Mouse (Mus musculus) stomach, embryonic 16.5 days (tissue): Measurements from ENCODE around the gene Zcwpw1. TPM values are rescaled to one million over a fixed set of nuclear protein-coding genes. Genes with fewer than 3 reads are reported as not detected.
"Not testable (repeated sequence)": the region's sequence is repeated elsewhere in the genome, so short reads cannot be mapped to it uniquely, and the experiment has no call there.

Experiments
- ATAC-seq: fragments of 200-750 bp; cut with Nextera tagmentation; 2 replicates; pipeline ENCODE4 v1.8.0; 2017; ENCODE audit warnings: moderate number of reproducible peaks, moderate TSS enrichment; ENCODE audit not compliant: insufficient read depth, low FRiP score
- H3K27ac ChIP-seq: fragments of 300-500 bp; sonication (generic); 2 replicates; pipeline ENCODE4 v1.5.1; 2014; ENCODE audit warnings: low read length
- H3K27me3 ChIP-seq: fragments of 300-500 bp; sonication (generic); 2 replicates; pipeline ENCODE4 v1.6.1; 2014; ENCODE audit warnings: low read length, control low read depth, mixed read lengths; ENCODE audit not compliant: control insufficient read depth, insufficient read depth
- H3K36me3 ChIP-seq: fragments of 300-500 bp; sonication (generic); 2 replicates; pipeline ENCODE4 v1.6.1; 2014; ENCODE audit warnings: low read length; ENCODE audit not compliant: control insufficient read depth, insufficient read depth
- H3K4me1 ChIP-seq: fragments of 300-500 bp; sonication (generic); 2 replicates; pipeline ENCODE4 v1.6.1; 2014; ENCODE audit warnings: low read length, control low read depth, mixed read lengths; ENCODE audit not compliant: control insufficient read depth, insufficient read depth
- H3K4me2 ChIP-seq: fragments of 300-500 bp; sonication (generic); 2 replicates; pipeline ENCODE4 v1.6.1; 2014; ENCODE audit warnings: low read depth, low read length, mixed read lengths
- H3K4me3 ChIP-seq: fragments of 300-500 bp; sonication (generic); replicated peaks from 2 replicates; pipeline ENCODE4 v1.5.1; 2014; ENCODE audit warnings: mild to moderate bottlenecking, low read length
- H3K9ac ChIP-seq: fragments of 300-500 bp; sonication (generic); 2 replicates; pipeline ENCODE4 v1.6.1; 2014; ENCODE audit warnings: low read length
- H3K9me3 ChIP-seq: fragments of 300-500 bp; sonication (generic); replicated peaks from 2 replicates; pipeline ENCODE4 v1.6.1; 2016; ENCODE audit warnings: low read length, control low read depth; ENCODE audit not compliant: control insufficient read depth
- WGBS: fragments of 180-500 bp; shearing (Covaris S2); extraction: QIAGEN DNeasy Blood & Tissue Kit; methylation state at CpG from one replicate; pipeline ENCODE4 v1.1.7; 2014; 5-methylcytosine and 5-hydroxymethylcytosine counted together
- polyA plus RNA-seq: library from polyadenylated mRNA; unstranded; fragments of >200 nt; fragmentation: Nextera tagmentation; extraction: Ambion mirVana; gene quantifications from 2 replicates; pipeline ENCODE4 v1.2.1, GENCODE M21; 2015

The Zcwpw1 gene
- polyA plus RNA-seq, 1 experiment from 2014 or later, result 18.0 TPM

GRCm38 (mm10) chr5:137868600-137868999, 81.0 kb downstream of the Zcwpw1 start:
- H3K36me3 ChIP-seq, ATAC-seq: not testable (repeated sequence)

DNA sequence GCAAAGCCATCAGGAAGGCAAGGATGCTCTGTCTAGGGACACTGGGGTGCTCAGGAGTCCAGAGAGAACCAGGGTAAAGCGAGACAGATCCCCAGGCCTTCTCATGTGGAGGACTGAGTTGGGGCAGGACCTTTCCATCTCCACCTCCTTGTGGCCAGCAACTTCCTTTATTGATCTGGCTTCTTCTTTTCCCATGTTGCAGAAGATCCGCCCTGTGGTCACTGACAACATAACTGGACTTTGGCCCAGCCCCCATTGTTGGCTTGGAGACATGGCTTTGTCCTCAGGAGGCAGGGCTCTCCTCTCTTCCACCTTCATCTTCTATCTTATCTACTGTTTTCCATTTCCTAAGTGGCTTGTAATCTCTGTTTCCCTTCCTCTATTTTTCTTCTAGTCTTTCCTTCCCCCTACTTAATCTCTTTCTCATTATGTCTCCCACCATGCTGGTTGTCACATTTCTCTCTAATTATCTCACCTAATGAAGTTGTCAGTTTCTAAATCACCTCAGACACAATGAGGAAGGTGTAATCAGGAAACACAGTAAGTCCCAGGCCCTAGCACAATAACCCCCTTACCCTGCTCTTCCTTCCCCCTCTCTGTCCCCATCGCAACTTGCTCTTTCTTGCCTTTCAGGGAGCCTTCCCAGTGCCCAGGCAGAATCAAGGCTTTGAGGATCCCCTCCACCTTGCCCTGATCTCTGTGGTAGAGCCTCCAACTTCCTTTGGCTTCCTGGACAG, 84.2 kb downstream of the Zcwpw1 start, which contains the start of gene Pilrb2:
Gene Pilrb2, minus strand, starts transcription at position 172 of the 737 bp plus-strand sequence.
- not testable (repeated sequence) for H3K9me3 ChIP-seq, H3K4me3 ChIP-seq, H3K36me3 ChIP-seq, ATAC-seq, H3K4me2 ChIP-seq, H3K27me3 ChIP-seq, H3K9ac ChIP-seq, H3K27ac ChIP-seq, H3K4me1 ChIP-seq
- WGBS, result 57% methylated on average over 3 of the region's 3 CpGs

More at GRCm38 (mm10) chr5:137868600-137868999, 81.0 kb downstream of the Zcwpw1 start:
- H3K9me3 ChIP-seq, H3K4me3 ChIP-seq, H3K4me2 ChIP-seq, H3K27me3 ChIP-seq, H3K27ac ChIP-seq, H3K9ac ChIP-seq, H3K4me1 ChIP-seq: not testable (repeated sequence)
- 71% methylated on average over 2 of the region's 2 CpGs for WGBS

Other genes starting within 250 kb of the Zcwpw1 start
- gene Actl6b, start 234.3 kb upstream of the Zcwpw1 start, polyA plus RNA-seq, result 3.6 TPM in 2 replicates
- 2.7 and 3.4 TPM in 2 replicates for gene Tfr2, start 218.0 kb upstream of the Zcwpw1 start, polyA plus RNA-seq
- gene Mospd3, start 186.7 kb upstream of the Zcwpw1 start, polyA plus RNA-seq, result 23.8 and 24.3 TPM in 2 replicates
- gene Pcolce, start 174.0 kb upstream of the Zcwpw1 start, polyA plus RNA-seq, result 150 and 153 TPM in 2 replicates
- gene Fbxo24, start 158.8 kb upstream of the Zcwpw1 start, polyA plus RNA-seq, result 0.09 and 0.27 TPM in 2 replicates
- gene Lrch4, start 158.7 kb upstream of the Zcwpw1 start, polyA plus RNA-seq, result 36.4 and 39.4 TPM in 2 replicates
- 9.4 and 12.2 TPM in 2 replicates for gene Gm20605, start 158.6 kb upstream of the Zcwpw1 start, polyA plus RNA-seq
- gene Sap25, start 146.5 kb upstream of the Zcwpw1 start, polyA plus RNA-seq, result 6.8 and 9.4 TPM in 2 replicates
- gene Irs3, start 142.1 kb upstream of the Zcwpw1 start, polyA plus RNA-seq, result 0.14 and 0.19 TPM in 2 replicates
- 16.3 and 19.0 TPM in 2 replicates for gene Agfg2, start 103.1 kb upstream of the Zcwpw1 start, polyA plus RNA-seq
- gene Nyap1, start 46.2 kb upstream of the Zcwpw1 start, polyA plus RNA-seq, result 2.7 and 3.1 TPM in 2 replicates
- 115 and 119 TPM in 2 replicates for gene Tsc22d4, start 42.1 kb upstream of the Zcwpw1 start, polyA plus RNA-seq
- 9.4 and 17.0 TPM in 2 replicates for gene Ppp1r35, start 8.9 kb upstream of the Zcwpw1 start, polyA plus RNA-seq
- 7.4 and 8.2 TPM in 2 replicates for gene Mepce, start 143 bp upstream of the Zcwpw1 start, polyA plus RNA-seq
- 2.4 and 4.0 TPM in 2 replicates for gene Pilra, start 48.5 kb downstream of the Zcwpw1 start, polyA plus RNA-seq
- gene Pilrb1, start 70.3 kb downstream of the Zcwpw1 start, polyA plus RNA-seq, result 0.84 and 0.87 TPM in 2 replicates
- gene Pilrb2, start 84.0 kb downstream of the Zcwpw1 start, polyA plus RNA-seq, result 1.5 and 1.8 TPM in 2 replicates
- 14.7 and 15.9 TPM in 2 replicates for gene Cyp3a13, start 133.8 kb downstream of the Zcwpw1 start, polyA plus RNA-seq
- gene Gjc3, start 175.3 kb downstream of the Zcwpw1 start, polyA plus RNA-seq, result 0.56 and 1.1 TPM in 2 replicates
- gene Azgp1, start 193.7 kb downstream of the Zcwpw1 start, polyA plus RNA-seq, result 0.61 and 0.87 TPM in 2 replicates
- gene Smok3a, start 233.5 kb downstream of the Zcwpw1 start, polyA plus RNA-seq, result not detected in 2 replicates
- gene Smok3b, start 233.6 kb downstream of the Zcwpw1 start, polyA plus RNA-seq, result not detected in 2 replicates